Mouse (Mus musculus): ENCODE measurements around the gene D7Ertd443e.

GRCm38 (mm10) chr7:134272421-134272820 lies 113.0 kb downstream of the D7Ertd443e start:
- TF ChIP-seq CTCF (IDR thresholded peaks at IDR 0.05; ENCODE audit: low read depth) (no peak), EP300 (IDR thresholded peaks at IDR 0.05; ENCODE audit: low read depth) (no peak)

All from heart, postnatal 0 days (tissue).